Mouse (Mus musculus) hindbrain, embryonic 16.5 days (tissue): ENCODE results near the gene Pard6b. TPM values are rescaled to one million over a fixed set of nuclear protein-coding genes. Genes with fewer than 3 reads are reported as not detected.

Experiments
- microRNA-seq: library from miRNA; unstranded; fragments of <30 nt; microRNA quantifications from one replicate; pipeline ENCODE4, GENCODE M21; 2017
- polyA plus RNA-seq: library from polyadenylated mRNA; unstranded; fragments of >200 nt; fragmentation: Nextera tagmentation; extraction: Ambion mirVana; gene quantifications from 2 replicates; pipeline ENCODE4 v1.2.1, GENCODE M21; 2015

The Pard6b gene
- polyA plus RNA-seq, 1 experiment from 2014 or later: 4.5 TPM

Small RNA genes within 50 kb of the gene (microRNA-seq; reads per million reads assigned to microRNA genes)
- not detected for gene Gm24327

Other genes starting within 250 kb of the Pard6b start
- gene Ptpn1, start 148.9 kb upstream of the Pard6b start, polyA plus RNA-seq: 64.8 and 69.2 TPM in 2 replicates
- gene Ripor3, start 70.4 kb upstream of the Pard6b start, polyA plus RNA-seq: 0.19 and 0.70 TPM in 2 replicates
- gene Adnp, start 126.1 kb downstream of the Pard6b start, polyA plus RNA-seq: 2.1 and 2.3 TPM in 2 replicates
- gene Gm20716, start 149.4 kb downstream of the Pard6b start, polyA plus RNA-seq: 15.1 and 16.8 TPM in 2 replicates
- gene Dpm1, start 149.6 kb downstream of the Pard6b start, polyA plus RNA-seq: 60.0 and 67.8 TPM in 2 replicates
- gene Mocs3, start 149.6 kb downstream of the Pard6b start, polyA plus RNA-seq: 6.9 and 7.5 TPM in 2 replicates
- 1.9 and 2.0 TPM in 2 replicates for gene Kcng1, start 200.7 kb downstream of the Pard6b start, polyA plus RNA-seq